Mouse (Mus musculus) testis, postnatal 14 days (tissue): ENCODE results near the gene Nedd9.

Experiments
- DNase-seq: peaks from one replicate; pipeline ENCODE4 v3.0.0; 2021; ENCODE audit warnings: low spot score

Gene Nedd9

DNA sequence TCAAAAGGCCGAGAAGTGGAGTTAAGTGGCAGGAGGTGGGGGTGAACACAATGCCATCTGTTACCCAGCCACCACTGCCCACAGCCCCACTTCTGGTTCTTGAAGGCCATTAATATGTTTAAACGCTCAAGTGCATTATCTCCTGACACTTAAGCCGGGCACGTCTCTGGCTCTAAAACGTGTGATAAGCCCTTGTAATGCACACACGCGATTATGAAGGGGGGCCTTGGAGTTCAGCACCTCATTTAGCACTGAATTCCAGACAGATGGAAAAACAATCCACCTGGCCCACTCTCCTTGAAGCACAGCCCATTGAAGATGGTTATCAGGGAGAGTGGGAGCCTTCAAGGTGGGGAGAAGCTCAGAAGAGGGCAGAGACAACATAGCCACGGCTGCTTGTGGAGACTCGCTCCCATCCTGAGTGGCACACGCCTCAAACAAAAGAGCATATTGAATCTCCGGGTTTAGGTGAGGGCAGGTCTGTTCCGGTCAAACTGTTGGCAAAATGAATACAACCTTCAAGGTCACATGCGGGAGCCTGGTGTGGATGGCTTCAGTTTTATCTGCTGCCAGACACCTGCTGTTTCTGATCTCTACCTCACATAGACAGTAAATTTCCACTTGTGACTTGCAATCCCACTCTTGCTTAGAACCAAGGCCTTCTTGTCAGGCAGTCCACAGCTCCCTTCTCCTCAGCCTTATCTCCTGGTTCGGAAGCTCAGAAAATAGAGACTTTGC is 30.7 kb downstream of the Nedd9 start:
- no peak for DNase-seq

DNA sequence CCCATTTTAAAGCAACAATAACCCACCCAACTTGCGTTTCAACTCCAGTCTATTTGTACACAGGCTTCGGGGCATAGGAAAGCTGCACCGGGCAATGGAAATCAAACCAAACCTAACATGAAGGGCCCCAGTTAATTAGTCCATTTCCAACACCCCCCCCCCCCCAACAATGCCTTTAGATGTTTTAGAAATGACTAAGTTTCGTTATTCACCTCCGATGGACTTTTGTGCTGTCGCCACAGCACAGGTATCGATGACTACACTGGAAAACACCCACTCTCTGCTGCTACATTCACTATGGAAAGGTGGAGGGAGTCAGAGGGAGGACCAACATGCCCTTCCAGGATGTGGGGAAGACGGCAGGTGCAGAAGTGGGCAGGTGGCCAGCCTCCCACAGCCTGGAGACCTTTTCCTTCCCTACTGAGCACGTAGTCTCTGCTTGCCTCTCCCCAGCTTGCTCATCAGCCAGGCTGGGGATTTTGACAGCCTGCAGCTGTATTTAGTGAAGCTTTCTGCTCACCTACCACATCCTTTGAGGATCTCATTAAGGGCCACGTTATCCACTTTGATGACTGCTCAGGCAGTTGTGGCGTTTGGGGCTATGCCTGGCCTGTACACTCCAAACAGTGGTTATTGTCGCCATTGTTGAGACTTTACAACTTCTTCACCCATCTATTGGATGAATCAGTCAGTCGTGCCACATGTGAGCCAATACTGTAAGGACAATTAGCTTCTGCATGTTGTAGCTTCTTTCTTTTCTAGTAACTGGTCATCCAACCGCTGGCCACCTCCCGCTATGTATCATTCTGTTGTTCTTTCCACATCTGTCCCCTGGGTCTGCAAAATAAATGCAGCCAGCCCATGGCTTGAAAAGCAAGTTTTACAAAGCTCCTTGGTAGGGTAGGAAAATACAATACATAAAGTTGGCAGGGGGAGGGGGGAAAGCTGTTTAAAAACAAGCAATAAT is 33.7 kb downstream of the Nedd9 start:
- no peak for DNase-seq

DNA sequence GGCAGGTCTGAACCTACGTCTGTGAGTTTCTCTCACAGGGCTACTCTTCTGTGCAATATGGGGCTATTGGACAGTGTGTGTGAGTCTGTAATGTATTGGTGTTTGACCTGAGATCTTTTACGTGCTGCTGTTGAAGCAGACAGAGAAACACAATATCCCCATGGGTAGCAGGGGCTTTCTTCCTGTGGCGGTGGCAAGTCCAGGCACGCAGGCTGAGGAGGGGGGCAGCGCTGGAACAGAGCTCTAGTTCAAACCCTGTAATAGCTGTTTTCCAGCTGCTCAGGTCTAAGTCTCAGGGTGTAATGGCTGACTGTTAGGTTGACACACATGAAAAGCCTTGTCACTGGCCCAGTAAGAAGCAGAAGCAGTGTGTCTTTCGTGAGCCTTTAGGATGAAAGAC is 36.3 kb downstream of the Nedd9 start:
- no peak for DNase-seq

DNA sequence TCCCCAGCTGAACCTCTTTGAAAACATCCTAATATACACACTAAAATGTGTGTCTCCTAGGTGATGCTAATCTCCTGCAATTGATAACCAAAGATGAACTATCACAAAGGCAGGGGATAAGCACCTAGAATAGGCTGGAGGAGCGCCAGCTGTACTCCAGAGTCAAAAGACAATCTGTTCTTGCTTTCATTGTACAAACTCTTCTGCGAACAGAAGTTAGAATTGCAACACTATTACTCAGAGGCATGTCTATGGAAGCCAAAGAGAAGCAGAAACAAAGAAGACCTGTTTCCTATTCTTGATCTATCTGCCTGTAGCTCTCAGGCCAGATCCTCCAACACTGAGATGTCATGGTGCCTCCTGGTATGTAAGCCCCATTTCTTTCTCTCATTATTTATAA is 38.0 kb downstream of the Nedd9 start:
- no peak for DNase-seq

DNA sequence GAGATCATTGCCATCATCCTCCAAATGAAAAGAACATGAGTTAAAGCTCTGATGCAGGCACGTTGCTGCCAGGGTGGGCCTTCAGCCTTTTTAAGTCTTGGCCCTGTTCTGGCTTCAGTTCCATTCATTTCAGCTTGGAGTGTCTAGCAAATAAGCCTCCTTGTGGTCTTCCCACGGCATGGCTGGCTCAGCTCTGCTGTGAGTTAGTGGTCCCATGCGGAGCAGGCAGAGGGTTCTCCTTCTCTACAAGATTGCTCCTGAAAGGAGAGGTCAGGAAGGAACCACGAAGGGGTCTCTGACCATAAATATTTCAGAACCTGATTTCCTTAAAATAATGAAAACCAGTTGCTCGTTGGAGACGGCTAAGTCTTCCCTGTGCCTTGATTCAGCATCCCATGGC is 40.0 kb downstream of the Nedd9 start:
- DNase-seq: no peak

DNA sequence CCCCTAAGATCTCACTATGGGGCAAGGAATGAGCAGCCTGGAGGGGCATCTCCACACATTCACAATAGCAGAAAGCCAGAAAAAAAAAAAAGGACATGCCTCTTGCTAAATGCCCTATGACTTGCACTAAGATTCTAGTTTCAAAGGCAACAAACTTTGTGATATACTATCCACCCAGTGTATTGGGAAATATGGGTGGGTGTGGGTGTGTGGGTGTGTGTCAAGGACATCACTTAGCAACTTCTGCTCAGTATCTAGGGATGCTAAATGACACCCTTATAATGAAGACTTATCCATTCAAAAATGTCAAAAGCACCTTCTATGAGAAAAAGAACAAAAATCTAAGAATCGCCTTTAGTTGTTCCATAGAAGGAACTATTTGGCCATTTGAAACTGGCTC is 40.6 kb downstream of the Nedd9 start:
- no peak for DNase-seq

DNA sequence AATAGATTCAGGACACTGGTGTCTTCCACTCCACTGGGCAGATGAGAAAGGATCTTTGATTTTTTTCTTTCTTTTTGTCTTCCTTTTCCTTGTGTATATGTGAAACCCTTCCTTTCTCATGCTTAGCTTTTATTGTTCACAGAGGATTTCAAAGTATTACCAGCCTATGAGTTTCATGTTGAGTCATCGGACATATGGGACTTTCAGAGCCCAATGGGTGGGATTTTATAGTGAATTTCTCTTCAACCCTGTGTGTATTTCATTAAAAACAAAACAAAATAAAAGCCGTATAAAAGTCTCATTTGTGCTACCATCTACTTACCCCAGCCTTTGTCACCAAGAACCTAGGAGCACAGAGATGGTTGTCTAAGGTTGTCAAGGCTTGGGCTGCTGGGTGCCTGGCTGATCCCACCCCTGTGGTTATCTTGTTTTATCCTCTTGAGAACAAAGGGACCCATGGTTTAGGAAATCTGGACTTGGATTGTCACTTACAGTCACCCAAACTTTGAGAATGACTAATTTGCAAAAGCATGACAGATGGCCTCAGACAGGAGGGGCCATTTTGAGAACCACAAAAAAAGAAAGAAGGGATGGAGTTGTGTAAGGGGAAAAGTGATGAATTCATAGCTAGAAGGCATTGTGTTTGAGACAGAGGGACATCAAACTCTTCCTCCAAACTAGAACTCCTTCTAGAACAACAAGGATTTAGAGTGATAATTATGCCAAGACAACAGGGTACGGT is 41.9 kb downstream of the Nedd9 start:
- no peak for DNase-seq

DNA sequence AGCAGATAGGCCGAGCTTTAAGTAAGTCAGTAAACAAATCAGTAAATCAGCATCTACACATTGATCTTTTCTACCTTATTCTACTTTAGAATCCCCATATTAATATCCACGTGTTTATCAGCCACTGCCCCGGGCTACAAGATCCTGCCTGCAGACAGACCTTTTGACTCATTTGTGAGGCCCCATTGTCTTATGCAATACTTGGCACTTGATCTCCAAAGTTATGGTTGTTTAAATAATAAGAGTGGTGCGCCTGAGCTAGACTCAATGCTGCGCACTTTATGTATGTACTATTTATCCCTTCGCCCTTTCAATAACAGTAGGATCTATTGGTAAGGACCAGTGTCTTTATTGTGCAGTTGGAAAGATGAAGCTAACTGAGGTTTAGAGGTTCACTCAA is 42.9 kb downstream of the Nedd9 start:
- DNase-seq: no peak

DNA sequence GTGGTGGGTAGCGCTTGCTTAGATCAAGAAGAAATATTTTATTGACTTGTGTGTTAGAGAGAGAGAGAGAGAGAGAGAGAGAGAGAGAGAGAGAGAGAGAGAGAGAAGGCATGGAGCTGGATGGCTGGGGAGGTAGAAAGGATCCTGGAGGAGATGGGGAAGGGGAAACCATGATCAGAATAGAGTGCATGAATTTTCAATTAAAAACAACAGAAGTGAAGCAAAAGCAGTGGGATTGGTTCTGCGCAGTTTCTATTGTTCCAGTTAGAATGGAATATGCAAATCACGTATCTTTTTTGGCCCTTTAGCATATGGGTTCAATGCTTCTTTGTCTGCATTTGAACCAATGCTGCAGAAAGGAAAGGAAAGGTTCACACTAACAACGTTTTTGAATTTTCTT is 45.0 kb downstream of the Nedd9 start:
- DNase-seq: no peak

DNA sequence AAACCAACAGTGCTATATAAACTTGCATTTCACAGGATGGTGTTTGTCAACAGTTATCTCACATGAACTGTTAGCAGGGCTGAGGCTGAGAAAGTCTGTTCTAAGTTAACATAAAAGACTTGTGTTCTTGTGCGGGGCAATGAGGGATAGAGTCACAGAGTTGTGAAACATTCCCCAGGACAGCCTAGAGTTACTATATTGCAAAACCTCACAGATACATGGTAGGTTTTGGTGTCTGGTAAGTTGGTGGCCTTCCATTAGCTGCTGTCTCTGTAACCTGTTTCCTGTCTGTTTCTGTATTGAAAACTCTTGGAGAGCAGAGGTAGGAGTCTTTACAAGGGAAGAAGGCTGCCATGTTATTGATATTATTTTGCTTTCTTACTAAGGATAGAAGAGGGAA is 47.0 kb downstream of the Nedd9 start:
- DNase-seq: no peak

DNA sequence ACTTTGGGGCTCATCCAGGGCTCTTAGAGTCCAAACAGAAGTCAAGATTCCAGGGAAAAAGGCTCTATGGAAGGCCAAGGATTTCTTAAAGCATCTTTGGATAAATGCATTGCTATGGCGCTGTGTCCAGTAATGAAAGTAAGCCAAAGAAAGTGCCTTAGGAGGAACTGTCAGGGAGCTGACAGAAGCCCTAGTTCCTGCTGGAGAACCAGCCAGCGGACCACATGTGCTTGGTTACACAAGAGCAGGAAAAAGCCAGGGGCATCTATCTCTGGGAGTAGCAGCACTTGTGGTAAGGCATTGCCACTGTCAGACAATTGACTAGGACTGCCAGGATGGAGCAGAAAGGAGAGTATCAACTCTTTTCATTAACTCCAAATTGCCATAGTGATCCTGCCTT is 49.8 kb downstream of the Nedd9 start:
- no peak for DNase-seq

DNA sequence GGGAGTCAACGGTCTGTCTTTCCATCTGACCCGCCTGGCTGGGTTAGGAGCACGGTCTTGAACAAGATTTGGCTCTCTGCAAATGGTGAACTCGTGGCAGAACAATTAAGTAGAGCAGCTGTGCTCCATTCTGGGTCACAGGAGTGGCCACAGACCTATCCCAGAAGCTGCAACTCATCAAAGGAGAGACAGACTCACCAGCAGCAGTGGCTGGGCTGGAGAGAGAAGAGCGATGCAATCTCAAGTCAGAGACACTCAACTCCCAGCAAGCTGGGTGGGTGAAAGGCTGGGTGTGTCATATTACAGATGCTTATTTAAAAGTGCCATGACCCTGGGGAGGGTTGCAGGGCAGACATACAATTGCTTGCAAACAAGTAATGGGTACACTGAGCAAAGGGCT is 50.4 kb downstream of the Nedd9 start:
- DNase-seq: no peak

DNA sequence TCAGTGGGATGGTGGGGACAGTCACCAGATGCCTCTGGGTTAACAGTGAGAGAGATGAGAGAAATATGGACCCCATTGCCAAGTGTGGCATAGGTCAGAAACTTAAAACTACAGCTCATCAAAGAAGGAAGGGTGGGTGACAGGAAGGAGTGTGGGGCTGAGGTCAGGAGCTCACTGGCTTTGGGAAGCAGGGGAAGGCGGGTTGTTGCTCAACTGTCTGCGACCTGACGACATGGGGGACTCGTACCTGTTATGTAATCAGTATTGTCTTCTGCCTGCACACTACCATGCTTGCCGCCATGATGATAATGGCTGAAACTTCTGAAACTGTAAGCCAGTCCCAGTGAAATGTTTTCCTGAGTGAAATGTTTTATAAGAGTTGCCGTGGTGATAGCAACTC is 54.0 kb downstream of the Nedd9 start:
- no peak for DNase-seq

DNA sequence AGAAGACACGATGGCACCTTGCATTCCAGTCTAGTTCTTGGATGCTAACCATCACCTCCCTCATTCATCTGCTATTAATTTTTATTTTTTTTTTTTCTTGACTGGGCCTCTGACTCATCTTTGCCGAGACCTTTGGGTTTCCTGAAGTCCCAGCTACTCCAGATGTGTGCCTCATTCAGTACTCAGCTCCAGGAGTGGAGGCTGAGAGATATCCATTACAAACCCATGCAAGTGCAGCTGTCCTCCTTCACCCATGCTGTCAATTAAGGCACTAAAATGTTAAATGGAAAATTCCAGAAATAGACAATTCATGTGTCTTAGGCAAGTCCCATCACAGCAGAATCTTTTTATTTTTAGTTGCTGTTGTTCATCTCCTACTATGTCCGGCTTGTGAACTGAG is 55.4 kb downstream of the Nedd9 start:
- no peak for DNase-seq

DNA sequence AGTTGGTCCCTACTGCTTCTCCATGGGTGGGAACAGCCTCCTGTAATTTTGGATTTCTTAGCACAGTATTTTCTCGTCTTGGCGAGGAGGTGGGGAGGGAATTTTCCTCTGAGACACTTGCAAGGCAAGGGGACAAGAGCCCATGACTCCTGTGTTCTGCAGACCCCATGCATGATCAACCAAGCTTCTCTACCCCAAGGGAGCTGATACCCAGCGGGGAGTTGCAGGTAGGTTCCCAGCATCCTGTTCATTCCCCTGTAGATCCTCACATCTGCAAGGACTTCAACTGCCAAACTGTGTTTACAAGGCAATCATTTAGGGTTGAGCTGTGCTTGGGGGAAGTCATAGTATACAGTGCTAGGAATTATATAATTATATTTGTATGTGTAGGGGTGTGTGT is 60.1 kb downstream of the Nedd9 start:
- no peak for DNase-seq

DNA sequence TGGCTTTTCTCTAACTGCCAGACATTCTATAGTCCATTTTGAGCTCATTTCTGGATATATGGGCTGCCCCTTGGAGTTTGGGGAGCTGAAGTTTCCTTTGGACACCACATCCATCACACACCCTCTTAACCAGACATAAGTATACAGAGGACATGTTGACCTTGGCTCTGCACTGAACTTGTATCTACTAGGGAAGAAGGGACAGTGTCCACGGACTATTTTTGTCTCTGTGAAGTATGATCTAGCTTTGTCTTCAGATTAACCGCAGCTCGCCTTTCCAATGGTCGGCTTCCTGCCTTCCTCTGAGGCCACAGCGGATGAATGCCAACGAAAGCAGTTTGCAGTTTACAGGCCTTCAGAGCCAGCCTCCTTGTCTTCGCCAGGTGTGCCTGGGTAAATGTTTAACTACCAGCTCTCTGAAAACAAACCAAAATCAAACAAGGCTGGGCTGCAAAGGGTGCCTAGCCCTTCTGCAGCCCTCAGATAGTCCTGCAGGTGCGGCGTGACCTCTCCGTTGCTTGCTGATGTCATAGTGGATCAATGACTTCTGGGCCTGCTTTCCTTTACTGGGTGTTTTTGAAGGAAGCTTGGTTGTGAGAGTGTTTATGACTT is 63.6 kb downstream of the Nedd9 start:
- DNase-seq: no peak

DNA sequence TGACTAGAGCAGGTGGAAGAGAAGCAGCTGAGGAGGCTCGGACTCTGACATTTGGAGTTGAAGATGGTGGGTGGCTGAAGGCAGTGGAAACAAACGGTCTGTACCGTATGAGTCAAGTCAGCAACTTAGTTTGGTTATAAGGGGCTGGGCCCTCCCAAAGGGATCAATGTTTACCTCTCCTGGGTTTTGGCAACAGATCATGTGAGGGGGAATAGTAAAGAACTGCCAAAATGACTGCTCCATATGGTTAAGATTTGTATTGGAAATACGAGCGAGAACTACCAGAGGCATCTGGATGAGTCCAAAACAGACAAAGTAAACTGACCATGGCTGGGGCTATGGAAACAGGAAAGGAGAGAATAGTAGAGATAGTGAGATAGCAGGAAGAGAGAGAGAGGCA is 64.6 kb downstream of the Nedd9 start:
- DNase-seq: no peak

DNA sequence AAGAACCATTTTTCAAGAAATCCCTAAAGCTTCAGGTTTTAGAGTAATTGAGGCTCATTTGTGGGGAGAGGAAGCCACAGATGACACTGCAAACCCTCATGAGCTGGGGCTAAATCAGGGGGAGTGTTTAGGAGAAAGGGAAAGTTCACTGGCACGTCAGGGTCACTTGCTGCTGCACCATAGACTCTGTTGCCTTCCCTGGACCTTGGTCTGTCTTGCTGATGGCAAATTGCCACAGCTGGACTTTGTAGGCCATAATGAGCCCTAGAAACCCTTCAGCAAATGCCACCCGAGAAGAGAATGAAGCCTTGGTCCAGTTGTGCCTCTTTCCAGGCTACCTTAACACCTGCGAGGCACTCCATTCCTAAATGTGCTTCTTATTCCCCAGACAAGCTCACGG is 66.8 kb downstream of the Nedd9 start:
- no peak for DNase-seq

DNA sequence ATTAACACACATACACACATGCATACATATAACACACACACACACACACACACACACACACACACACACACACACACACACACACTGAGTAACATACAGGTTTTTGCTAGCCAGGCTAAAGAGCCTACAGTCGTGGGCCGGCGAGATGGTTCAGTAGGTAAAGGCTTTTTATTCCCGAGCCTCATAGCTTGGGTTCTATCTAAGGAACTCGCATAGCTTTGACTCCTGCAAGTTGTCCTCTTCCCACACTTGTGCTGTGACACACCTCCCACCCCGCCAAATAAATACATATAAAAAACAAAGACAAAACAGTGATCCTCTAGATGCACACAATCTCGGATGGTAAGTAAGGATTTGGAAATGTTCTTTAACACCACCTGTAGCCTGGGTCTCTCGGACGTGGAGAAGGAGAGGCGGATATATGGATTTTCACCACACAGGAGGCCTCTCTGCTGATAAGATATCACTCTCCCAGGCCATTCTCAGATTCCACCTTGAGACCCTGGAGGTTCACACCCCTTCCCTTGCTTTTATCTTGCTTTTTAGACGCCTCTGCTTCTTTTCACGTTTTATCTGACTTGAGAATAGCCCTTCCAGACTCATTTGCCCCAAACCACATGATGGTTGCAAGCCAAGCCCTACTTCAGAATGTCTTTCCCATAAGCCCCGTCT is 68.8 kb downstream of the Nedd9 start:
- DNase-seq: no peak

DNA sequence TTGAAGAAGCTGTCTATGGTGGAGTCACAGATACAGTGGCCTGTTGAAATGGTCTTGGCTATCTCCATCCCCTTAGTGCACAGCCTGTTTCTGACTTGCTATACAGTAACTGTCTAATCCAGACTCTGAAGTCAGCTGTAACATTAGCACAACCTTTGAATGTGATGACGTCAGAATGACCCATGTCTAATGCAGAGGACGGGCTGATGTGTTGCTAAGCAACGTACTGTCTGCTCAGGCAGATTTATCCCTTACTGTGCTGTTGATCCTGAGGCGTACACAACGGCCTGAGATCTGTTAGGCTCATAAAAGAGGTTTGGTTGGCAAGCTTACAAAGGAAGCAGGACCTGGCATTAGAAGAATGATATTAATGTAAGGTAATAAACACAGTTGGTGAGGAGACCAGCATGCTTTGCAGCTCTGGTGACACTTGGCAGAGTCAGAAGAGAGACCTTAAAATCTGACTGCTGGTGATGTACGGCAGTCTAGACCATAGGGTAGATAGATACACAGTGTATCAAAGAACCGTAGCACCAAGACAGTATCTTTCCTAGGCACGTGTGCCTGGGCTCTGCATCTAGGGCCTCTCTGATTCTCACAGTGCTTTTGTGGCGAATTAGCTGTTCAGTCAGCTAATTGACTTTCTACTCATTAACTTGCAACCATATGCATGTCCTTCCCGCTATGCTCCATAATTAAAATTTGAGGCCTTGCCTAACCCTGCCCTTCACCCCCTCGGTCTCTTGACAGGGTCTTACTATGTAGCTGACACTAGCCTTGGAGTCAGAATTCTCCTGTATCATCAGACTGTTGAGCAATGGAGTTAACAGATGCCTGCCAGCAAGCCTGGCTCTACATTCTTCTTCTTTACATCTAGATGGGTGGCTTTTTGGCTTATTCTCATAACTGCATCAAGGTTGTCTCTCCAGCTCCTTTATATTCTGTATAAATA is 70.8 kb downstream of the Nedd9 start:
- no peak for DNase-seq
